Comparison of ENCODE assay signal across 8 mouse cellular contexts in genomic region chr19:6241274-6242107, GRCm38 (mm10). TPM values are rescaled to one million over a fixed set of nuclear protein-coding genes. Genes with fewer than 3 reads are reported as not detected.
A peak's percentile ranks its signal among the peaks of the same experiment; 100 is the strongest.
DNase-seq lines count a peak whose midpoint lies in the region; ATAC-seq lines count a peak whose summit lies in the region.

TSS of gene Atg2a (plus strand) at chr19:6241668.

- peak; percentile 99 for DNase-seq in adrenal gland, adult (ENCODE audit: inconsistent age in 2 of 2, low spot score in 1 of 2)
- DNase-seq in embryo, embryonic 10.5 days (ENCODE audit: low spot score) = peak; percentile 99
- peak; percentile 99 for DNase-seq in gastrocnemius, postnatal 14 days
- peak; percentile 97 to 100 for DNase-seq in left cerebral cortex, postnatal 10 days (ENCODE audit: extremely low spot score in 1 of 2, low spot score in 2 of 2)
- peak; percentile 98 for DNase-seq in right cerebral cortex, postnatal 25 days
- peak; percentile 98 for DNase-seq in urinary bladder, postnatal 4 days (ENCODE audit: low spot score in 2 of 2)

- ATAC-seq in inflammation-experienced regulatory T-cells, adult 6 months = peak; percentile 90
- ATAC-seq in megakaryocyte-erythroid progenitor cell, adult 5-6 weeks (replicated peaks; ENCODE audit: low FRiP score, low TSS enrichment, poor library complexity, severe bottlenecking) = peak; percentile 86

- intact Hi-C loops in gastrocnemius, postnatal 14 days (cut with DNase I; ENCODE audit: low total_unique reads) = no loop called here
- intact Hi-C loops in left cerebral cortex, postnatal 10 days (cut with DNase I) = no loop called here

RNA-seq across cellular contexts. Expression of gene Atg2a, which starts in this region (rescaled TPM):
- 10 to 100 TPM; 12.7 to 14.6 TPM for total RNA-seq in gastrocnemius, postnatal 14 days (2021)
- 10 to 100 TPM in 2 of 3 experiments, 1 to 10 TPM in 1; 8.1 to 12.6 (median 11.5) TPM for polyA plus RNA-seq in inflammation-experienced regulatory T-cells, adult 6 months (2017; shearing (Covaris generic))
- total RNA-seq in left cerebral cortex, postnatal 10 days (2021) = 10 to 100 TPM; 32.9 to 34.9 TPM
- total RNA-seq in megakaryocyte-erythroid progenitor cell, adult 5-6 weeks (2014; fragmentation: Nextera tagmentation) = 22.6 and 30.2 TPM in 2 replicates
- 5.8 and 11.8 TPM in 2 replicates for total RNA-seq in megakaryocyte-erythroid progenitor cell, adult 5-6 weeks (2017)

Comparison
In these comparisons a context has a peak if more than half of its experiments do, and no peak if none do; other contexts are left out.
1. Peak in every context shown above with its lines: DNase-seq and ATAC-seq.